In the genomic region with DNA sequence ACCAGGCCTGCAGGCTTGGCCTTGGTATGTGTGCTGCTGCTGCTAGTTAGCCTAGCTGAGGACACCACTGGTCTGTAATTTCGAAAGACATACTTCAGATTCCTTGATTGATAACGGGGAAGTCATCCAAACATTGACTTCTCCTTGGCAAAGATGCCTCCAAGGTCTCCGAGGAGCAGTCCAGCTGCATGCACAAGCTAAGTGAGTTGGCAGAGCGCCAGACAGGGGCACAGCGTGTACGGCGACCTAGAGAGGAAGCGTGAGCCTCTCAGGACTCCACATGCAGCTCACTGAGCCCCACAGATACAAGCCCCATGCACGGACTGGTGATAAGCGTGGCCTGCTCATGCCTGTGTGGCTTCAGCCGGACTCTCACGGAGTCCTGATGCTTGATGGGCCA, we compare ENCODE assay signal across 9 mouse cellular contexts. TPM values are rescaled to one million over a fixed set of nuclear protein-coding genes. Genes with fewer than 3 reads are reported as not detected.
DNase-seq lines count a peak whose midpoint lies in the region; ATAC-seq and TF ChIP-seq lines count a peak whose summit lies in the region.
"Had no signal": no experiment of that assay in that cellular context is flagged by ENCODE, and none has a peak within 500 bp of the region (broad histone marks: within the 10 kb centered on the region; RNA-seq: fewer than 3 reads in every experiment).

No protein-coding gene starts in this region.

- H3K36me3 ChIP-seq in forebrain, embryonic 14.5 days (ENCODE audit: control insufficient read depth, insufficient read depth, low read length) = peaks cover 23% of the 10 kb centered on the region; the same call in 1 of the 2 replicates
- H3K36me3 ChIP-seq in forebrain, embryonic 10.5 days (replicated peaks) = peaks cover 30% of the 10 kb centered on the region
- no peaks in the 10 kb centered on the region for H3K36me3 ChIP-seq in neural tube, embryonic 14.5 days (ENCODE audit: control insufficient read depth, insufficient read depth, low read length)
- H3K36me3 ChIP-seq in hindbrain, embryonic 15.5 days = peaks cover 5% of the 10 kb centered on the region; the same call in 1 of the 2 replicates
- H3K36me3 ChIP-seq in intestine, postnatal 0 days (ENCODE audit: control insufficient read depth, insufficient read depth) = peaks cover 11% of the 10 kb centered on the region; the same call in 1 of the 2 replicates
- H3K36me3 ChIP-seq: liver, embryonic 15.5 days had no signal

- 64% methylated on average over 12 of the region's 12 CpGs for WGBS in forebrain, embryonic 14.5 days
- 94% methylated on average over 12 of the region's 12 CpGs for WGBS in forebrain, embryonic 10.5 days
- WGBS in neural tube, embryonic 14.5 days = 44% methylated on average over 12 of the region's 12 CpGs
- 41% methylated on average over 12 of the region's 12 CpGs for WGBS in hindbrain, embryonic 15.5 days
- 30% methylated on average over 12 of the region's 12 CpGs for WGBS in intestine, postnatal 0 days

- H3K9ac ChIP-seq in forebrain, embryonic 14.5 days (ENCODE audit: low read length) = no peak overlapping the region
- H3K9ac ChIP-seq in neural tube, embryonic 14.5 days (replicated peaks; ENCODE audit: low read depth, low read length) = 0 out of 2 replicates have a peak overlapping the region, but pooled peaks have one; percentile 11
- no peak overlapping the region for H3K9ac ChIP-seq in hindbrain, embryonic 15.5 days
- no peak overlapping the region for H3K9ac ChIP-seq in intestine, postnatal 0 days (ENCODE audit: low read depth, low read length)
- H3K9ac ChIP-seq: liver, embryonic 15.5 days had no signal

- no peak overlapping the region for H3K27ac ChIP-seq in forebrain, embryonic 14.5 days (ENCODE audit: low read depth, low read length)
- H3K27ac ChIP-seq in forebrain, embryonic 10.5 days = no peak overlapping the region
- H3K27ac ChIP-seq in neural tube, embryonic 14.5 days (ENCODE audit: low read depth, low read length) = no peak overlapping the region
- no peak overlapping the region for H3K27ac ChIP-seq in hindbrain, embryonic 15.5 days (replicated peaks)
- H3K27ac ChIP-seq in intestine, postnatal 0 days (ENCODE audit: low read depth, low read length) = no peak overlapping the region
- H3K27ac ChIP-seq: liver, embryonic 15.5 days had no signal

- no peak for ATAC-seq in forebrain, embryonic 14.5 days
- peak; percentile 52; the same call in 1 of the 2 replicates for ATAC-seq in neural tube, embryonic 14.5 days (ENCODE audit: low read depth)
- 0 out of 2 replicates have a peak, but pooled peaks have one; percentile 46 for ATAC-seq in hindbrain, embryonic 15.5 days (ENCODE audit: low FRiP score, low read depth)
- ATAC-seq in intestine, postnatal 0 days = no peak

- no peak overlapping the region for H3K4me3 ChIP-seq in forebrain, embryonic 14.5 days (ENCODE audit: low read depth, low read length)
- H3K4me3 ChIP-seq in forebrain, embryonic 10.5 days = no peak overlapping the region
- H3K4me3 ChIP-seq in neural tube, embryonic 14.5 days (ENCODE audit: low read depth, low read length) = no peak overlapping the region
- H3K4me3 ChIP-seq in hindbrain, embryonic 15.5 days = no peak overlapping the region
- H3K4me3 ChIP-seq in intestine, postnatal 0 days (ENCODE audit: low read depth, low read length) = no peak overlapping the region
- H3K4me3 ChIP-seq: liver, embryonic 15.5 days had no signal

- no peak overlapping the region for H3K4me2 ChIP-seq in forebrain, embryonic 14.5 days (ENCODE audit: low read length)
- no peak overlapping the region for H3K4me2 ChIP-seq in neural tube, embryonic 14.5 days (ENCODE audit: low read depth, low read length)
- H3K4me2 ChIP-seq in hindbrain, embryonic 15.5 days = no peak overlapping the region
- H3K4me2 ChIP-seq in intestine, postnatal 0 days (replicated peaks; ENCODE audit: low read depth) = no peak overlapping the region
- H3K4me2 ChIP-seq: liver, embryonic 15.5 days had no signal

- no peaks in the 10 kb centered on the region for H3K27me3 ChIP-seq in forebrain, embryonic 14.5 days (replicated peaks; ENCODE audit: control insufficient read depth, insufficient read depth, low read length)
- peaks cover 6% of the 10 kb centered on the region; the same call in 1 of the 2 replicates for H3K27me3 ChIP-seq in forebrain, embryonic 10.5 days (ENCODE audit: poor library complexity, severe bottlenecking)
- no peaks in the 10 kb centered on the region for H3K27me3 ChIP-seq in neural tube, embryonic 14.5 days (ENCODE audit: control insufficient read depth, insufficient read depth, low read length)
- H3K27me3 ChIP-seq in hindbrain, embryonic 15.5 days = no peaks in the 10 kb centered on the region
- no peaks in the 10 kb centered on the region for H3K27me3 ChIP-seq in intestine, postnatal 0 days (replicated peaks; ENCODE audit: control insufficient read depth, insufficient read depth, low read length)
- H3K27me3 ChIP-seq: liver, embryonic 15.5 days had no signal

- no peaks in the 10 kb centered on the region for H3K9me3 ChIP-seq in forebrain, embryonic 14.5 days (replicated peaks; ENCODE audit: control insufficient read depth, low read length)
- no peaks in the 10 kb centered on the region for H3K9me3 ChIP-seq in forebrain, embryonic 10.5 days
- H3K9me3 ChIP-seq in neural tube, embryonic 14.5 days (ENCODE audit: control insufficient read depth, low read length) = no peaks in the 10 kb centered on the region
- H3K9me3 ChIP-seq in hindbrain, embryonic 15.5 days = no peaks in the 10 kb centered on the region
- H3K9me3 ChIP-seq in intestine, postnatal 0 days (ENCODE audit: control insufficient read depth) = no peaks in the 10 kb centered on the region
- H3K9me3 ChIP-seq: liver, embryonic 15.5 days had no signal

- no peak for TF ChIP-seq CTCF in intestine, postnatal 0 days (IDR thresholded peaks at IDR 0.05; ENCODE audit: low read depth)

- DNase-seq in forebrain, embryonic 14.5 days (ENCODE audit: low spot score) = peak; percentile 54
- no peak for DNase-seq in forebrain, embryonic 10.5 days (ENCODE audit: extremely low spot score, low spot score)
- no peak for DNase-seq in neural tube, embryonic 10.5 days (ENCODE audit: extremely low spot score, low spot score)
- peak; percentile 81 for DNase-seq in testis, postnatal 10 days (ENCODE audit: low spot score)
- no peak for DNase-seq in left cerebral cortex, adult 9 months (ENCODE audit: low spot score in 2 of 2)

- 0 out of 2 replicates have a peak, but pooled peaks cover 2% of the 10 kb centered on the region for H3K4me1 ChIP-seq in forebrain, embryonic 14.5 days (ENCODE audit: control insufficient read depth, insufficient read depth, low read length)
- peaks cover 17% of the 10 kb centered on the region for H3K4me1 ChIP-seq in forebrain, embryonic 10.5 days
- 0 out of 2 replicates have a peak, but pooled peaks cover 5% of the 10 kb centered on the region for H3K4me1 ChIP-seq in neural tube, embryonic 14.5 days (ENCODE audit: control insufficient read depth, insufficient read depth, low read length)
- H3K4me1 ChIP-seq in hindbrain, embryonic 15.5 days (replicated peaks) = peaks cover 8% of the 10 kb centered on the region
- H3K4me1 ChIP-seq in intestine, postnatal 0 days (replicated peaks; ENCODE audit: control insufficient read depth, insufficient read depth, low read length) = 0 out of 2 replicates have a peak, but pooled peaks cover 3% of the 10 kb centered on the region
- H3K4me1 ChIP-seq: liver, embryonic 15.5 days had no signal

RNA-seq across cellular contexts. Expression of a gene that starts 17.0 kb away (rescaled TPM):
- 1.4 and 1.5 TPM in 2 replicates for polyA plus RNA-seq in forebrain, embryonic 14.5 days (2014; fragmentation: Nextera tagmentation; extraction: Ambion mirVana)
- 0.15 TPM in 1 of 2 replicates, not detected in the other for polyA plus RNA-seq in forebrain, embryonic 10.5 days (2016; fragmentation: Nextera tagmentation; extraction: Ambion mirVana)
- 2.4 and 3.3 TPM in 2 replicates for polyA plus RNA-seq in neural tube, embryonic 14.5 days (2014; fragmentation: Nextera tagmentation; extraction: Ambion mirVana)
- 2.3 and 2.7 TPM in 2 replicates for polyA plus RNA-seq in hindbrain, embryonic 15.5 days (2015; fragmentation: Nextera tagmentation; extraction: Ambion mirVana)
- 0.10 and 0.13 TPM in 2 replicates for polyA plus RNA-seq in intestine, postnatal 0 days (2015; fragmentation: Nextera tagmentation; extraction: Ambion mirVana)

RNA-seq across cellular contexts. Expression of a gene that starts 25.1 kb away (rescaled TPM):
- polyA plus RNA-seq in forebrain, embryonic 14.5 days (2014; fragmentation: Nextera tagmentation; extraction: Ambion mirVana) = 77.3 and 92.4 TPM in 2 replicates
- 76.8 and 79.6 TPM in 2 replicates for polyA plus RNA-seq in forebrain, embryonic 10.5 days (2016; fragmentation: Nextera tagmentation; extraction: Ambion mirVana)
- 58.0 and 62.2 TPM in 2 replicates for polyA plus RNA-seq in neural tube, embryonic 14.5 days (2014; fragmentation: Nextera tagmentation; extraction: Ambion mirVana)
- 62.2 and 63.8 TPM in 2 replicates for polyA plus RNA-seq in hindbrain, embryonic 15.5 days (2015; fragmentation: Nextera tagmentation; extraction: Ambion mirVana)
- polyA plus RNA-seq in intestine, postnatal 0 days (2015; fragmentation: Nextera tagmentation; extraction: Ambion mirVana) = 62.6 and 67.9 TPM in 2 replicates

RNA-seq across cellular contexts. Expression of a gene that starts 25.5 kb away (rescaled TPM):
- 538 and 693 TPM in 2 replicates for polyA plus RNA-seq in forebrain, embryonic 14.5 days (2014; fragmentation: Nextera tagmentation; extraction: Ambion mirVana)
- polyA plus RNA-seq in forebrain, embryonic 10.5 days (2016; fragmentation: Nextera tagmentation; extraction: Ambion mirVana) = 648 and 652 TPM in 2 replicates
- polyA plus RNA-seq in neural tube, embryonic 14.5 days (2014; fragmentation: Nextera tagmentation; extraction: Ambion mirVana) = 550 and 671 TPM in 2 replicates
- 678 and 743 TPM in 2 replicates for polyA plus RNA-seq in hindbrain, embryonic 15.5 days (2015; fragmentation: Nextera tagmentation; extraction: Ambion mirVana)
- polyA plus RNA-seq in intestine, postnatal 0 days (2015; fragmentation: Nextera tagmentation; extraction: Ambion mirVana) = 1,715 and 1,847 TPM in 2 replicates

Comparison
In these comparisons a context has a peak if more than half of its experiments do, and no peak if none do; other contexts are left out.
1. DNase-seq: peak in forebrain, embryonic 14.5 days (single experiment) and testis, postnatal 10 days (single experiment); none in forebrain, embryonic 10.5 days (single experiment), neural tube, embryonic 10.5 days (single experiment) and left cerebral cortex, adult 9 months (0 of 2).
2. ATAC-seq: peak in neural tube, embryonic 14.5 days (single experiment) and hindbrain, embryonic 15.5 days (single experiment); none in forebrain, embryonic 14.5 days (single experiment) and intestine, postnatal 0 days (single experiment).